Mouse (Mus musculus) retina, embryonic 14.5 days (tissue): ENCODE measurements around the gene Fbxl17.

Experiments
- DNase-seq: peaks from one replicate; pipeline ENCODE4 v3.0.0-alpha.2; 2015; ENCODE audit warnings: low spot score

Fbxl17 gene

DNA sequence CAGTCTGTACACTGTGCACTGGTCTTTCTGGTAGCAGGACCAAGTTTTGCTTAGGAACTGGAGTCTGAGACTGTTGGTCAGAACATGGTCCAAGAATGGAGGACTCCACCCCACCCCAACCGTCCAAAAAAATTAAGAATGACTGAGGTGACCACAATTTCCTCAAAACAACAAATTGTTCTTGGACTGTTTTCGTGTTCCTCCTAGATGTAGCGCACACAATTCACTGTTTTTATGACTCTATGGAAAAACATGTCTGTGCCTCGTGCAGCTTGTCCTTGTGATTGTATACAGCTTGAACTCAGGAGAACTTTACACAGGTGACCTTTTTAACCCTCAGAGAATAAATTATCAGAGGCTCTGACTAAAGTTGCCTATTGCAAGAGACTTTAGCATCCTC, 220.7 kb downstream of the Fbxl17 start:
- no peak for DNase-seq

DNA sequence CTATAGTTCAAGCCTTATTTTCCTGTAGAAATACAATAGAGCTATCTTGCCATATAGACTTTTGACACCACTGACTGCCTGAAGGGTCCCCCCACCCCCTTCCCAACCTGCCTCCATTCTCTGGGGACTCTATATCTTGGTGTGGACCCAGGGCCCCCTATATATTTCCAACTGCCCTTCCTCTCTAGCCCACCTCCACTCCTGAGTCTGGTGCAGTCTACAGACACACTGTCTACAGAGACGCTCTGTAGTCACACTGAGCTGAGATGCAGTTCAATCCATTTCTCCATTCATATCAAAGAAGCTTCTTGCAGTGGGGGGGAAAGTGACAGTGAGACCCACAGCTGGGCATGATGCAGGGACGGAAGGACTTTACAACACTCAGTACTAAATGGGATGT, 226.5 kb downstream of the Fbxl17 start:
- DNase-seq = no peak

DNA sequence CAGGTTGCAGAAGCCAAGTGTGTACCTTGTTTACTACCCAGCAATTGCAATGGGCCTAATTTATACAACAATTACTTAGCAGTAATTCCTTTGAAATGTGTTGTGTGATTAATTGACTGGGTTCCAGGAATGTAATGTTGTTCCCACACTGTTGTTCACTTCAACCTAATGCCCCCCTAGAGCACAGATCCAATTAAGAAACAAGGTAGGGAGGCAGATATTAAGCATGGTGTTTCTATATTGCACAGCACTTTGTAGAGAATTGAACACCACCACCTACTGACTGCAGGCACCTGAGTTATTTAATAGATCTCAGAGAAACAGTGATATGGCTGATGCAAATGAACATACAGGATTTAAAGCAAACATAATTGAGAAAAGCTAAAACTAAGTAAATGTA, 226.9 kb downstream of the Fbxl17 start:
- DNase-seq = no peak

DNA sequence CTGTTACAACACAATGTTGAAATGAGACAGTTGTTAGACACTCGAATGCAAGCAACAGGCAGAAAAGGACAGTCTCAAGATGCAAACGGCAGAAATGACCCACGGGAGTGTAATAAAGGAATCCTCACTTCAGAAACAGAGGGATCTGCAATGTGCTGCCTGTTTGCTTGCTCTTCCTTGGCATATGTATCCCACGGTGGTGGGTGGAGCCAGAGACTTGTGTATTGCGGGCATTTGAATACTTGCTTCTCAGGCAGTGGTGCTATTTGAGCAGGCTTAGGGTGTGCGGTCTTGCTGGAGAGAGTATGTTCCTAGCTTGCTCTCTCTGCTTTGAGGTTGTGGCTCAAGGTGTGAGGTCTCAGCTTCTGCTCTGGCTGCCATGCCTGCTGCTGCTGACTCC, 228.8 kb downstream of the Fbxl17 start:
- DNase-seq = no peak

DNA sequence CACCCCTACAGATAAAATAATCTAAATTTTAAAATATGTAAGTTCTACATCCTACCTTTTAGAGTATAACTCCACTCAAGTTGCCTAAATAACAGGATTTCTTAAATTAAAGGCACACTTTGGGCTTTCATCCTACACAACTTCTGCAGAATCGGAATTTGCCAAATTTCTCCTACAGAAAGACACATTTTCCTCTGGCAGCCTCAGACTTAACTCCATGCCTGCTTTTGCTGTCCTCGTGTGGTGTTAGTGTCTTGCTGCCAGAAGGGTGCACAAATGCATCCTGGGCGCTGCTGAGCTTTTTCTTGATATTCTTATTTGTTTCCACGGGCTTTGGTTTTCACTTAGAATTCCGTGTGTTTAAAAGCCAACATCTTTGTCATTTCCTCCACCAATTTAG, 229.3 kb downstream of the Fbxl17 start:
- DNase-seq = no peak

DNA sequence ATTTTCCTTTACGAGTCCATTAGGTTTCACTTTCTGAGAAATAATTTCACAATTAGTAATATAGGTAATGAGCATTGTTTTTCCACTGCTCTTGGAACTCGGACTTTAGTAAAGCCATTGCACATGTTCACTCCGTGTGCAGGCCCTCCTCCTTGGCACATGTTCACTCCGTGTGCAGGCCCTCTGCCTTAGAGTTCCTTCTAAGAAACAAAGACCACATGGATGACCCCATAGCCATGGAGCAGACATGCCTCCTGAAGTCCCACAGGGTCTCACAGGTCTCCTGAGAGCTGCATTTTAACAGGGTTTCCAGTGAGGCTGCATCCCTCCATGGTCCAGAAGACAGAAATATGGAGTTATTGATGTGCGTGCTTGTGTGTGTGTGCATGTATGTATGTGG, 237.1 kb downstream of the Fbxl17 start:
- DNase-seq = no peak

DNA sequence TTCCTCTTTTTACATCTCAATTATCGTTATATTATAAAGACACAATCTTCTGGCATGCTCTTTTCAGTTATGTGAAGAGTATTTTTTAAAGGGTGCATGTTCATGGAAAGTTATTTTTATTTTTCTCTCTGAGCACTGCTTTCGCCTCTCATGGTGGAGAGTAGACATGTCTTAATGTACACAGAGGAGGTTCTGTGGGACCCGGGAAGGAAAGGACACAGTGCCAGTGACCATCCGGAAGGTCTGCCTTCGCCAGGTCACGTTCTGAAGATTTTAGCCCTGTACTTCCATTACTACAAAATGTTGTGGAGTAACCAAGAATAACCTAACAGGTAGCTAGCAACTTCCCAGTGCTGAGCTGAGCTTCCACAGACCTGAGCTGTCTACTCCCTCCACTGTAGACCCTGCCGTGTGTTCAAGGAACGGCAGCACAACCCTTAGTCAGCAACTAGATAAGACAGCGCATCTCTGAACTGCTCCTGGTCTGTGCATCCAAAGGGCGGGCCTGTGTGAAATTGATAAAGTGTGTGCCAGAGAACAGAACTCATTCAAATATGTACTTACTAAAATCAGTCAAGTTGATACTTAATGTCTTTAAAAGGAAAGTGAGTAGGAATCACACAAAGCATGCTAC, 238.2 kb downstream of the Fbxl17 start:
- DNase-seq = no peak

DNA sequence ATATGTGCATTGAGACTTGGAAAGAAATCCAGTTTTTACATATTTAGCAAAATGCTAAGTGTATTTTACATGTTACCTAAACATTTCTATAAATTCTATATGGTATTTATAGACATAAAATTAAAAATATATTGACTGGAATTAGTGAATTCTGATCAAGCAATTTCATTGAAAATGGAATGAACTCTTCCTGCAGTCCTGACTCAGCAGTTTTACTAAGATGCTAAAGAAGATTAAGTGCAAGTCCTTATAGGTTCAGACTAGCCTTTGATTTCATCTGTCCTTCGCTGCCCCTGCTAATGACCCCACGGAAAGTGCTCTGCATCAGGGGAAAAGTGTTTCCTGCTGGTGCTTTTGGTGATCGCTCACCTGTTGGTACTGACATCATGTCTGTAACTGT, 240.7 kb downstream of the Fbxl17 start:
- no peak for DNase-seq

DNA sequence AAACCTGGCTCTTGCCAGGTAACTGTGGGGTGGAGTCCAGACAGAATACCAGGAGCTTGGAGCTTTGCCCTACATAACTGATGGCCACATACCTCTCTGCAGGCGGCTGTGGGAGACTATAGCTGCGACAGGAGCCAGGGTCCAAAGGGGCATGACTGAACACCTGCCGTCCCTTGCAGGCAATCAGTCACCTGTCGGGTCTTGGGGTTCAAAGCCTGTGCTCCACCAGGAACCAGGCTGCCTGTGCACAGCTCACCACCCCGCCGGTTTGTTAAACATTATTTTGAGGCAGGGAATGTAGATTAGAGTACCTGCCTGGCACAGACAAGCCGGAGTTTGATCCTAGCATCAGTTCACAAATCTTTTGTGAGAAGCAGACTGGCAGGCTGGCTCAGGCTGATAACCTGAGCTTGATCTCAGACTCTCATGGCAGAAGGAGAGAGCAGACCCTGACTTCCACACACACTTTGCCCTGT, 253.6 kb downstream of the Fbxl17 start:
- DNase-seq = no peak

DNA sequence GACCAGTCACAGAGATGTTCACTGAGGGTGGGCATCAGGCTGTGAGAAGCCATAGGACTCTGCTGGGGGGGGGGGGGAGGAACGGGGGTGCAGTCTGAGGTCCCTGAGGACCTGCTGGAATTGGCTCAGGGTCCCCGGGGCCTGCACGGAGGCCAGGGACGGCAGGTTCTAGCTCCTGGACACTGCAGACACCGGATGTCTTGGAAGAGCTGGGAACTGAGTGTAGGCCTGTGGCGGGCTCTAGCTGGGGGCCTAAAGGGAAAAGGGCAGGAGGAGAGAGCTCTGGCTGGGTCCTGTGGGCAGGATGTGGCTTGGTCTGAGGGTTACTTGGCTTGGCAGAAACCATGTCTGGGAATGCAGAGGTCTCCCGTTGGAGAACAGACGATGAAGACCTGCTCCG, 254.3 kb downstream of the Fbxl17 start:
- no peak for DNase-seq

DNA sequence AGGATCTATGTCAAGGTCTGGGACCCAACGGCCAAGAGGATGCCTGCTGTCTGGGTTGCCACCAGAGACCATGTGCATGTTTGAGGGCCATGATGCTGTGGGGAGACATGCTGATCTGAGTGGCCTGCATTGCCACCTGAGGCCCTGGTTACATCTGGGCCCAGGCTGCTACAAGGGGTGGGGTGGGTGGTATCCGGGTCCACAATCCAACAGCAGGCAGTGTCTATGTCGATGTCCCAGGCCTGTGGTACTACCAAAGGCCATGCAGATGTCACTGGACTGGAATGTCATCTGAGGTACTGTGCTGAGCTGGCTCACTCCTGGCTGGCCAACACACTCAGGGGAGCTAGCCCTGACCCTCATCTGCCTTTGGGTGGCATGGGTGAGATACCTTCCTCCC, 257.1 kb downstream of the Fbxl17 start:
- no peak for DNase-seq

DNA sequence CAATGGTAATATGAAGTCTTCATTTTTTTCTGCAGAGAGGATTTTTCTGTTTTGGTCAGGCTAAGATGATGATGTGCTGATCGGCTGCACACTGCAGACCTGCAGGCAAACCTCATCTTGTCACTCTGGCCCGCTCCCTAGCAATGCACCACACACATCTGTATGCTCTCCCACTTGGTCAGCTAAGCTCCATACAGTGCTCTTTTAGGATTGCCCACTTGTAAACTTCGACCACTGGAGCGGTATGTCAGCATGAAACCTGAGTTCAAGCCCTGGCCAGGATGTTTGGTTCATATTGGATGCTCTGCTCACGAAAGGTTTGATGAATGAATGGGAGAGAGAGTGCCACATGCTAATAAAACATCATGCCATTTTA, 259.1 kb downstream of the Fbxl17 start:
- DNase-seq = no peak

DNA sequence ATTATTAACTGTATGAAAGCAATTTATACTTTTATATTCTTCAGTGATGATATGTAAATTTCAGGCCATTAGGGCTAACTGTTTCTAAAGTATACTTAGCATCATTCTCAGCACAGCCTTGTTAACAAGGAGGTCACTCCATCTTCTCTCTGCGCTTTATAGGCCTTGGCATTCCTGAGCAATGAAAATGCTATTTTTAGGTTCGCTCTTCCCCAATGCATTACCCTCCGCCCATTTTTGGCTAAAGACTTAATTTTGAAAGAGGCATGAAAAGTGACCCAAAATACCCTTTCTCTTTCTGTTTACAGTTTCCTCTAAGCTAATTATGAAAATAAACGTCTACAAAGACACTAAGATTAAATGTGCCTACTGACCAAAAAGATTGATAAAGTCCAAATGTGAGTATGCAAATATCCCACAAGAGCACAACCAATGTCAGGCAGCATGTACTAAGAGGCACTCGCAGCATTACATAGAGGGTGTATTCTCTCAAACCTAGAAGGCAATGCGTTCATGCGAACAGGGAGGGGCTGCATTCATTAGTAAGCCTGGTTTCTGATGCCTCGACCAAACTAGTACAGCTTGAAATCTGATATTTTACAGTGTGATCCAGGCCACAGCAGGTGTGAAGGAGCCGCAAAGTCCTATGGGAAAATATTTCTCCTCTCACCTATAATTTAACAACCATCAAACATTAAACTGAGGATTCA, 259.6 kb downstream of the Fbxl17 start:
- DNase-seq = no peak

DNA sequence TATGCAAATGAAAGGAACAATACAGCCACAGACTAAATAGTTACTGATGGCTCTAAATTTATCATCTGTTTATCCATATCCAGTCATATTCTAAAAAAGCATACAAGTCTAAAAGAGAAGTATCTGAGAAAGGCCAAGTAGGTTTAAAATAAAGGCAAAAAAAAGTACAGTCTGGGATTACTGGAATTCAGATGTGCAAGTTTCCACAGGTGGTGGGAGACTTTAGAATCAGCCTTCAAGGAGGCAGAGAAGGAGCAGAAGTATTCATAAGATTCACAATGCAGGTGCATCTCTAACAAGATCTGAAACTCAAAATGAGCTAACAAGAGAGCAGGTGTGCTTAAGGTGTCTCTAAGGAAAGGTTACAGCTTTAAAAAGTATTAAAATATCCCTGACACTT, 263.0 kb downstream of the Fbxl17 start:
- DNase-seq = no peak

DNA sequence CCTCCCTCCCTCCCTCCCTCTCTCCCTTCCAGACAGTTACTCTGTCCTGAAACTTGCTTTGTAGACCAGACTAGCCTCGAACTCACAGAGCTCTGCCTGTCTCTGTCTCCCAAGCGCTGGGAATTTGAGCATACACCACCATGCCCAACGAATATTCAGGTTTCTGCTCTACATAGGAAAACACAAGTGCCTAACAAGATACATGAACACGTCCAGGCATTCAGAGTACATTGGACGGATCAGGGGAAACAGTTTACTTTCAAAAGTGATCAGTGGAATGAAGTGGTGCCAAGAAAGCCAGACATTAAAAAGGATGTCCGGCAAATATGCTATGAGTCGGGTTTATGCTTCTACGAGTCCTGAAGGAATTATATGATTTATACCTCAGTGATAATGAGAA, 263.6 kb downstream of the Fbxl17 start:
- DNase-seq = no peak

DNA sequence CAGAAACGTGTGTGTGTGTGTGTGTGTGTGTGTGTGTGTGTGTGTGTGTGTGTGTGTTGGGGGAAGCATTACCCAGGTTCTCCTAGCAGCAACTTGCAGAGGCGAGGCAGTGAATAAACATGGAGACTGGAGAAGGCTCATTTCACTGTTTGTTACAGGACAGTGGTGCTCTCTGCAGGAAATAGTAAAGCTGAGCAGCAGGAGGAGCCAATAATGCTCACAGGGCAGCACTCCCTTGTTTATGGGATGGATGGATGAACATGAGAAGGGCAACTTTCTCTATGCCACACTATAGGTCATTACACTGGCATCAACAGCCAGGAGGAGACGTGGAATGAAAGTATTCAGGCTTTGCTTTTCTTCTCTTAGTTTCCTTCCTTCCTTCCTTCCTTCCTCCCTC, 264.0 kb downstream of the Fbxl17 start:
- no peak for DNase-seq

DNA sequence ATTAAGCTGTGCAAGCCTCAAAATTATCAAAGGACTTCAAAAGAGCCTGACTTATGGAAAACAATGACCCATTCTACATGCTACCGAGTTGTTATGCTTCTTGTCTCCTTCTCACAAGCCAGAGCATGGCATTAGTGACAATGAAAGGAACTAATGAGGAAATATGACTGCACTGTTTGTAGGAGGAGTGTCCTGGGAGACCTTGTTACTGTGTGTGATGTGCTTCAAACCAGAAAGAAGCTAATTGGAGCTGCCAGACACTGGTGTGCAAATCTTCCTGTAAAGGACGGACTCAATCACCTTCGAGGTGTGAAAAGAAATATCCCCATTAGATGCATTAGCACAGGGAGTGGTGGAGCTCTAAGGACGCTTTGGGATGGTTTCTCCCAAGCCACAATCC, 270.7 kb downstream of the Fbxl17 start:
- DNase-seq = peak; percentile 53

DNA sequence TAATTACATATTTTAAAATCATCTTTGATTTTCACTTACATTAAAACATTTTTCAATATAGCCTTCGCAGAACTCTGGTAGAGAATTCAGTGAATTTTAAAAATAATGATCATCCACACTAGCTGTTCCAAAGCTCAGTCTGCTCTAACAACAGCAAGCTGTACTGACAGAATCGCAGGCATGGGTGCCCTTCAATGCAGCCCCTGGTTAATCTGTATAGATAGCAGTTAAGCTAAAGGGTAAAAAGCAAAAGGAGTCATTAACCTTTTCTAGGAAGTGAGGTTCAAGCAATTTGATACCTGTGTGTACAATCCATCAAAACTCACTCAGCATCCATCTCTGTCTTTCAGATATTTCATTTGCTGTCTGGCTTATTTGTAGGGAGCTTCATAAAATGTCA, 273.4 kb downstream of the Fbxl17 start:
- no peak for DNase-seq

DNA sequence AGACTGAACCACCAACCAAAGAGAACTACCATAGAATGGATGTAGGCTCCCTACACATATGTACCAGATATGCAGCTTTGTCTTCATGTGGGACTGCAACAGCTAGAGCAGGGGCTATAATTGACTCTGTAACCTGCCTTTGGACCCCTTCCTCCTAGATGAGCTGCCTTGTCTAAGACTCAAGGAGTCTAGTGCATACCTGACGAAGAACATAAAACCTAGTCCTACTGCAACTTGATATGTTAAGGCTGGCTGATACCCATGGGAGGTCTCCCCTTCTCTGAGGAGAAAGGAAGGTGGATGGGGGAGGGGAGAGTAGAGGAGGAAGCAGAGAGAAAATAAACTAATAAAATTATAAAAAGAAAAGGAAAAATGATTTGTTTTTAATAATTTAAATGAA, 273.9 kb downstream of the Fbxl17 start:
- no peak for DNase-seq

DNA sequence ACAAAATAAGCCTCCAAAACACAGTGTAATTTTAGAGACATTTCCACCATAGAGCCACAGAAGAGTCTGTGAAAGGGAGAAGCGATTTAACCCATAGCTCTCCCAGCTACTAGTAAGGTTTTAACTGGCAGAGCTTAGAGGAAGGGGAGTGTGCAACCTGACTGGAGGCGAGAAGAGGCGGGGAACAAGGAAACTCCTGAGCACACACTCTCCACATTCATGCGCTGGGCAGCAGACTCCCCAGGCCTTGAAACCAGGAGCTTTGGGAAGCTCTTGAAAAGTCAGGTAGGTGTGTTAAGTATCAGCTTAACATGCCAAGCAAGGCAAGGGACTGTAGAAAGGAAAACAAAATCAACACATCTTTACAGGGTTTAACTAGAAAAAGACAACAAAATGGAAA, 276.1 kb downstream of the Fbxl17 start:
- DNase-seq = no peak

DNA sequence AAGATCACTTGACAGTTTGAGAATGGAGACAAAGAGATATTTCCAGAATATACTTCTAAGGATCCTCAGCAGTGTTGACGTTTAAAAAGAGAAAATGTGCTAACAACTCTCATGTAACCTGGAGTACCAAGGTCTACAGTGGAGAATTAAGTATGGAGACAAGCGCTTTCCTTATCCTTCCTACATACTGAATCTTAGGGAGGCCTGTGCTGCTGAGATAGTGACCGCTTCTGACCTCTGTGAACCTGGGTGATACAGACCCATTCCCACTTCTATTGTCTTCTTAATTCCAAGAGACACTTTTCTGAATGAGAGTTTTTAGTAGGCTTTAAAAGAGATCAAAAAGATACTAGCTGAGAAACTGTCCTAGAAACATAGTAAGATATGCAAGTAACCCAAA, 278.2 kb downstream of the Fbxl17 start:
- no peak for DNase-seq

DNA sequence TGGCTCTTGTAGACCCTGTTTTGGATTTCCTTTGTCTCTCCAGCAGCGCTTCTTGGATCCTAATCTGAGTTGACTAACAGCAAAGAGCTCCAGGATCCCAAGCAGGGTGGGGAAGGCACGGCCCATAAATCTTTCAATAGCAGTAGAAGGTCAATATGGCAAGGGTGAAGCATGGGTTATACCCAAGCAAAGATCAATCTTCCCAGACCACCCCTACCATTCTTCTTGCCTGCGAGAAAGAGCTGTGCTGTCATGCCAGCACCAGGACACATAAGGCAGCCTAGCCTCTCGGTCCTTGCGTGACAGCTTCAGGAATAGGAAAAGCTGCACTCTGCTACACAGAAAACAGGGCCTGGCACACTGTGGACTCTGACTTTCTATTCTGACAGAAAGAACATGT, 279.0 kb downstream of the Fbxl17 start:
- peak; percentile 37 for DNase-seq

DNA sequence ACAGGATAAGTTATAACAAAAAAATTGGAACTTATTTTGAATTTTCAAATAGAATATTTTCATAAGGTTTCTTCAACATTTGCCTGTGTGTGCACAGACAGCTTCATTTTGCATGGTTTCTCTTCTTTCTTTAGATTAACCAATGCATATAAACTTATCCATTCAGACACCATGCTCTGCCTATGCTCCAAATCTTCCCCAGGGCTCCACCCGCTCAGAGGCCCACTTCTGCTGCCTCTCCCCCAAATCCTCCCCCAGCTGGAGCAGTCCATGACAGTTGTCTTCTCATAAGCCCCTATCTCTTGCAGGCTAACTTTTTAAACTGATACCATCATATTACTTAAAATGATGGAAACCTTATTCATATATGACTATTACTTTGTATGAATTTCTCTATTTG, 282.8 kb downstream of the Fbxl17 start:
- no peak for DNase-seq

DNA sequence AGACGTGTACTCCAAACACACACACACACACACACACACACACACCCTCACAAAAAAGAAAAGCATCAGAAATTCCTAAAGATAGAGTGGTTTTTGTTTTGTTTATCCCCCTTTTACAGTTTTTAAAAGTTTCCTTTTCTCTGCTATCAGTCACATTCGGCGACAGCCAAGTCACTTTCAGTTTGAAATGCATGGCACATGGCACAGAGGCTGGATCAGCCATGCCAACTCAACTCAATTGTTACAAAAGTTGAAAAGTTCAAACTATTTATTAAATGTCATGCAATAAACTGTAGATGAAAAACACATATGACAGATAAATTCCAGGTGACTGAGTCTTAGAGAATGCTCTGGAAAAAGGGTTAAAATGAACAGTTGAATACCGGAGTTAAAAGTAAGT, 287.8 kb downstream of the Fbxl17 start:
- DNase-seq = no peak
